Mouse (Mus musculus): ENCODE measurements around the gene Rcor2. TPM values are rescaled to one million over a fixed set of nuclear protein-coding genes. Genes with fewer than 3 reads are reported as not detected.

Gene Rcor2
- polyA plus RNA-seq, 1 experiment from 2014 or later: 9.7 TPM

DNA sequence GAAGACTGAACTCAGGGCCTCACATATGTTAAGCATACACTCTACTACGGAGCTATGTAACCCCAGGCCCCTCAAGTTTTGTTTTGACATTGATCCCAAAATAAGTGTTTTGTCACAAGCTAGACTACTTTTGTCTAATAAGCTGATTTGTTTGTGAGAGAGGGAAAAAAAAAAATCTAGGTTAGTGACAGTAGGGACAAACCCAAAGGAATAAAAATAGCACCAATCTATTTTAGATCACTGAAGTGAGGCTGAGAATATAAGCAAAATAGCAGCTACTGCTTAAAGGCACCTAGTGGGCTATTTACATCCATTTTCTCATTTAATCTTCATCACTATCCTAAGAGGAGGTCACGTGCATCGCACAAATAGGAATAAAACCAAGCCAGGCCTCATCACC lies 27.6 kb upstream of the Rcor2 start:
- 88% methylated on average over 3 of the region's 3 CpGs for WGBS
- no peak overlapping the region for H3K27ac ChIP-seq

DNA sequence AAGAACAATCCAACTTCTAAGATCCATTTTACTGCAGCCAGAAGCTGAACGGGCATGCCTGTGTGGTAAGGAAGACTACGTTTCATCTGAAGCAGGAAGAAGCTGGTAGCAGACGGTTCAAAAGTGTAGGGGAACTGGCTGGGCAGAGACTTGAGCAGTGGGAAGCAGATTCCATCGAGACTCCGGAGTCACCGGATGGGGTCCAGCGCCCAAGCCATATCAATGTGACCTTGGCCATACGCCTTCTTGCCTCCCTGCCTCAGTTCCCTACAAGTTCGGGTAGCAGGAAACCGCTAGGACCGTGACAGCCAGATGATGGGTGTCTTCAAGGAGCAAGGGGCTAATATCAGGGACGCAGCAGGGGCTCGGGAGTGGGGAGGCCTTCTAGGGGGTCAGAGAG lies 26.8 kb upstream of the Rcor2 start:
- Histone ChIP-seq H3K4me2 (peak overlapping the region; percentile 66), H3K36me3 (no peaks in the 10 kb centered on the region), H3K27me3 (no peaks in the 10 kb centered on the region), H3K9me3 (no peaks in the 10 kb centered on the region), H3K4me1 (peaks cover 9% of the 10 kb centered on the region), H3K4me3 (peak overlapping the region; percentile 76), H3K9ac (peak overlapping the region; percentile 79), H3K27ac (peak overlapping the region; percentile 77)
- WGBS: 2% methylated on average over 13 of the region's 13 CpGs
- ATAC-seq (ENCODE audit: borderline replicate concordance, extremely low read depth, low FRiP score, low TSS enrichment): no peak

More for the DNA sequence above, 27.6 kb upstream of the Rcor2 start:
- H3K4me1 ChIP-seq: peaks cover 9% of the 10 kb centered on the region
- H3K27me3 ChIP-seq: no peaks in the 10 kb centered on the region
- ATAC-seq (ENCODE audit: borderline replicate concordance, extremely low read depth, low FRiP score, low TSS enrichment): no peak
- H3K9ac ChIP-seq: peak overlapping the region; percentile 79; the same call in 1 of the 2 replicates
- peak overlapping the region; percentile 66 for H3K4me2 ChIP-seq
- no peaks in the 10 kb centered on the region for H3K9me3 ChIP-seq
- peak overlapping the region; percentile 76 for H3K4me3 ChIP-seq
- peaks cover under 1% of the 10 kb centered on the region; the same call in 1 of the 2 replicates for H3K36me3 ChIP-seq

DNA sequence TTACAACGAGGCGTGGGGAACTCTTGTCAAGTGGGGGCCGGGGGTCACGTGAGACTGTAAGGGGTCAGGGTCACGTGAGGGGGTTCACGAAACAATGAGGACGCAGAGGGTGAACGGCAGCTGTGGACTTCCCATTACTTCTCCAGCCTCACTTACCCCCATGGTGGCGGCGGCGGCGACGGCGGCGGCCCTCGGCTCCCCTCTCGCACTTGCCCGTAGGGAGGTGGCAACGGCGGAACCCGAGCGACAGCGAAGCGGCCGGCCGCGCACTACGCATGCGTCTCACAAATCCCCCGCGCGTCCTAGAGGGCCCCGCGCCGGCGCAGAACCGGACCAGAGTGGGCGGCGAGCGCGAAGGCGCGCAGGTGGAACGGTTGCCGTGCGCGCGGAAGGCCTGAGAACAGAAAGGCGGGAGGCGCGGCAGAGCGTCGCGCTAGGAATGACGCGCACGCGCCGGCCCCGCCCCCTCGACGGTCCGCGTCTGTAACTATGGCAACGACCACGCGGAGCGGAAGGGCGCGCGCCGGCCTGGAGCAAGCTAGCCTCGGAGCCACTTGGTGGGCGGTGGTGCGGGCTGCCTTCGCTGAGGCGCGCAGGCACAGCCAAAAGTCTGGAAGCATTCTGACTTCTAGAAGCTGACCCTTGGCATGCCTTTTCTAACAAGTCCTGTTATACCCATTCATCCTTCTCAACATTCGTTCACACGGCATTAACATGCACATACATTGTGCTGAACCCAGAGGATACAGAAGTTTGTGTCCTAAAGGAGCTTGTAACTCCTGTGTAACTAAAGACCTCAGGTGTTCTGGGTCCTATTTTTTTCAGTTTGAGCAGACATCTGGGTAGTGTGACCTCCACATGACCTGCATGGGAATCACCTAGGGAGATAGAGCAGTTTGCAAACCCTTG lies 26.1 kb upstream of the Rcor2 start, which contains the start of gene Naa40:
Gene Naa40, minus strand, starts transcription at position 402 of the 909 bp plus-strand sequence.
- WGBS: under 1% methylated on average over 79 of the region's 80 CpGs
- no peaks in the 10 kb centered on the region for H3K27me3 ChIP-seq
- H3K9me3 ChIP-seq: no peaks in the 10 kb centered on the region
- peaks cover 9% of the 10 kb centered on the region for H3K4me1 ChIP-seq
- H3K4me2 ChIP-seq: peak within 1 kb of the TSS; percentile 66
- peak within 1 kb of the TSS; percentile 77 for H3K27ac ChIP-seq
- no peaks in the 10 kb centered on the region for H3K36me3 ChIP-seq
- peak within 1 kb of the TSS; percentile 76 for H3K4me3 ChIP-seq
- ATAC-seq (ENCODE audit: borderline replicate concordance, extremely low read depth, low FRiP score, low TSS enrichment): peak; percentile 95
- H3K9ac ChIP-seq: peak within 1 kb of the TSS; percentile 79

DNA sequence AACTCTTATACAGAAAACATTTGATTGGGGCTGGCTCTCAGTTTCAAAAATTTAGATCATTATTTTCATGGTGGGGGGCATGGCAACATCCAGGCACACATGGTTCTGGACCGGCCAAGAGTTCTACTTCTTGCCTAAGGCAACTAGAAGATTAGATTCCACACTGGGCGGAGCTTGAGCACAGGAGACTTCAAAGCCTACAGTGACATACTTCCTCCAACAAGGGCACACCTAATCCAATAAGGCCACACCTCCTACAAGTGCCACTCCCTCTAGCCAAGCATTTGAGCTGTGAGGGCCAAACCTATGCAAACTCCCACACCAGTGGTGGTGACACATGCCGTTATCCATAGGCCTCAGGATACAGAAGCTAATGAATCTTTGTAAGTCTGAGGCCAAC lies 21.1 kb upstream of the Rcor2 start:
- Histone ChIP-seq H3K4me2 (no peak overlapping the region), H3K4me3 (no peak overlapping the region), H3K9me3 (no peaks in the 10 kb centered on the region), H3K27ac (no peak overlapping the region), H3K27me3 (no peaks in the 10 kb centered on the region), H3K9ac (no peak overlapping the region), H3K36me3 (no peaks in the 10 kb centered on the region), H3K4me1 (no peaks in the 10 kb centered on the region; the same call in 1 of the 2 replicates)
- 72% methylated on average over 3 of the region's 3 CpGs for WGBS
- no peak for ATAC-seq (ENCODE audit: borderline replicate concordance, extremely low read depth, low FRiP score, low TSS enrichment)

DNA sequence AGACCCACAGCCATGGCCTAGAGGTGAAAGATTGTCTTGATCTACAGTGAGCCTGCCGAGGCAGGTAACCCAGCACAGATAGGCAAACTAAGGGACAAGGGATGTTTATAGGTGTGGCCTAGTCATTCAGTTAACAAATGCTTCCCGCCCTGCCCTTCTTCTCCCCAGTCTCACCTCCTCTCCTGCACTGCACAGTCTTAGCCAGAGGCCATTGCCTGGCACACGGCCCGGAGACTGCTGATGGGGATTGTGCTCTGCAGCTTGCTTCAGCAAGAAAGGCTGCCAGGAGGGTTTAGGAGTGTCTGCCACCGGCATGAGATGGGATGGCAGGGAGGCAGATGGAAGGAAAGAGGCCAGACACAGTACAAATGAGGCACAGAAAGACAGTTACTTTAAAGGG lies 9.2 kb upstream of the Rcor2 start:
- H3K27me3 ChIP-seq: no peaks in the 10 kb centered on the region
- no peaks in the 10 kb centered on the region for H3K4me1 ChIP-seq
- H3K4me2 ChIP-seq: no peak overlapping the region
- H3K4me3 ChIP-seq: no peak overlapping the region
- WGBS: 67% methylated on average over 5 of the region's 5 CpGs
- H3K9me3 ChIP-seq: no peaks in the 10 kb centered on the region
- no peak for ATAC-seq (ENCODE audit: borderline replicate concordance, extremely low read depth, low FRiP score, low TSS enrichment)
- H3K36me3 ChIP-seq: no peaks in the 10 kb centered on the region
- no peak overlapping the region for H3K27ac ChIP-seq
- no peak overlapping the region for H3K9ac ChIP-seq

DNA sequence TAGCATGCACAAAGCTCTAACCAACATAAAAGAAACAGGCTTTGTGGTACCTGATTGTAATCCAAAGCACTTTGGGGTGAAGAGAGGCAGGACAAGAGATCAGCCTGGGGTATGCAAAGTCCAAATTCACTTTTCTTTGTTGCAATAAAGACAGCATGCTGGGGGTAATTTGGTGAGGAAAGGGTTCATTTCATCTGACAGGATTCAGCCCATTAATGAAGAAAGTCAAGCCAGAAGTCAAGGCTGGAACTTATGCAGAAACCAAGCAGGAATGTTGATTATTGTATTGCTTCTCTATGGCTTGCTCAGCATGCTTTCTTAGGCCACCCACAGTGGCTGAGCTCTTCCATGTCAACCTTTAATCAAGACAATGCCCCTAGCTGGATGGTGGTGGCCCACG lies 5.6 kb upstream of the Rcor2 start:
- H3K36me3 ChIP-seq: no peaks in the 10 kb centered on the region
- no peak overlapping the region for H3K4me2 ChIP-seq
- H3K9ac ChIP-seq: no peak overlapping the region
- H3K27me3 ChIP-seq: no peaks in the 10 kb centered on the region
- WGBS: 100% methylated on average over 1 of the region's 1 CpGs
- no peaks in the 10 kb centered on the region for H3K9me3 ChIP-seq
- peaks cover 26% of the 10 kb centered on the region for H3K4me1 ChIP-seq
- ATAC-seq (ENCODE audit: borderline replicate concordance, extremely low read depth, low FRiP score, low TSS enrichment): no peak
- H3K4me3 ChIP-seq: no peak overlapping the region
- H3K27ac ChIP-seq: no peak overlapping the region

DNA sequence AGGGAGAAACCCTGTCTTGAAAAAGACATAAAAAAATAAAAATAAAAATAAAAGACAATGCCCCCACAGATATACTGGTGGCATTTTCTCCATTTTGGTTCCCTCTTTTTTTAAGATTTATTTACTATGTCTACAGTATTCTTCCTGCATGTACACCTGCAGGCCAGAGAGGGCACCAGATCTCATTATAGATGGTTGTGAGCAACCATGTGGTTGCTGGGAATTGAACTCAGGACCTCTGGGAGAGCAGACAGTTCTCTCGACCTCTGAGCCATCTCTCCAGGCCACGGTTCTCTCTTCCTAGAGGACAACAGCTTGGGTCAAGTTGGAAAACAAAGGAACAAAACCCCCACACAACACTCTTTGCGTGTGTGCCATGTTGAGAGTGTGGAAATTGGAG lies 5.2 kb upstream of the Rcor2 start:
- H3K9ac ChIP-seq: no peak overlapping the region
- peaks cover 31% of the 10 kb centered on the region for H3K4me1 ChIP-seq
- H3K27ac ChIP-seq: no peak overlapping the region
- no peaks in the 10 kb centered on the region for H3K36me3 ChIP-seq
- 91% methylated on average over 3 of the region's 3 CpGs for WGBS
- H3K9me3 ChIP-seq: no peaks in the 10 kb centered on the region
- H3K4me3 ChIP-seq: no peak overlapping the region
- no peak for ATAC-seq (ENCODE audit: borderline replicate concordance, extremely low read depth, low FRiP score, low TSS enrichment)
- no peak overlapping the region for H3K4me2 ChIP-seq
- no peaks in the 10 kb centered on the region for H3K27me3 ChIP-seq

DNA sequence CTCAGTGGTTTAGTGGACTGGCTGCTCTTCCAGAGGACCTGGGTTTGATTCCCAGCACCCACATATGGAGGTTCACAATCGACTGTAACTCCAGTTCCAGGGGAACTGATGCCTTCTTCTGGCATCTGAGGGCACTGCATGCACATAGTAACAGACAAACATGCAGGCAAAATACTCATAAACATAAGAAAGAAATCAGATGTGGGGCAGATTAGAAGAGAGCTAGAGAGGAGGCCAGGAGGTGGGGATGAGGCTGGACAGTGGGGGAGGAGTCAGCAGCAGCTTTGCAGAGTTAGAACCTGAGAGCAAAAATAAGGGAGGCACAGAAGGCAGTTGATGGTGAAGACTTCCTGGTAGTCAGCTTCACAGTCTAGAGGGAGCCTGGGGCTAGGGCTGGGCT lies 4.5 kb upstream of the Rcor2 start:
- 76% methylated on average over 1 of the region's 1 CpGs for WGBS
- no peak overlapping the region for H3K4me2 ChIP-seq
- H3K4me1 ChIP-seq: peaks cover 37% of the 10 kb centered on the region
- no peaks in the 10 kb centered on the region for H3K27me3 ChIP-seq
- no peak overlapping the region for H3K27ac ChIP-seq
- no peaks in the 10 kb centered on the region for H3K9me3 ChIP-seq
- H3K4me3 ChIP-seq: no peak overlapping the region
- H3K9ac ChIP-seq: no peak overlapping the region
- H3K36me3 ChIP-seq: no peaks in the 10 kb centered on the region
- ATAC-seq (ENCODE audit: borderline replicate concordance, extremely low read depth, low FRiP score, low TSS enrichment): no peak

DNA sequence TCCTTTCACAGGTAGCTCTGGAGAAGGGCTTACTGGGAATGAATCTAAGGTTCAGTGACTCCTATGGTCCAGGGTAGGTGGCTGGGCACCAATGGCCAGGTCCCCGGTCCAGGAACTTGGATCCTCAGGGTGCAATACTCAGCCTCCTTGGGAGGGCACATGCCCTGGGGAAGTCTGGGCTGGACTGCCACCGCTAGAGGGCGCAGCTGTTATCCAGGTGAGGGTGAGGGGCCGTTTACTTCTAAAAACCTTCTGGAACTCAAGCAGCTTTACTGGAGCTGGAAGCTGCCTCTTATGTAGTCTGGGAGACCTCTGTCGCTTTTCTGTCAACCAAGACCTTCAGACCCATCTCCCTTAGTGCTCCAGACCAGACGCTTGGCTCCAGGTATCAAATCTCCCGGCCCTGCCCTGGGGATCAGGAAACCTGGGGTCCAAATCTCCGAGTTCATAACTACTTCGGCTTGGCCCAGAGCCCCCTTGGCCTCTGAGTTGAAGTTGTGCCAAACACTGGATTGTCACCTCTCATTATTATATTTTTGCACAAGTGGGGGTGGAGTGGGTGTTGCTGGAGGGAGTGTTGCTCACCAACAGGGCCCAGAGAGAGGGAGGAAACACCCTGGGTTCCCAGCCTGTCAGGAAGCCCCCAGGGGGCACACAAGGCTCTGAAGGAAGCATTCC lies 2.9 kb upstream of the Rcor2 start:
- no peaks in the 10 kb centered on the region for H3K9me3 ChIP-seq
- peak overlapping the region; percentile 55; the same call in 1 of the 2 replicates for H3K27ac ChIP-seq
- H3K36me3 ChIP-seq: no peaks in the 10 kb centered on the region
- no peaks in the 10 kb centered on the region for H3K27me3 ChIP-seq
- H3K9ac ChIP-seq: no peak overlapping the region
- no peak for ATAC-seq (ENCODE audit: borderline replicate concordance, extremely low read depth, low FRiP score, low TSS enrichment)
- 11% methylated on average over 9 of the region's 9 CpGs for WGBS
- peaks cover 47% of the 10 kb centered on the region for H3K4me1 ChIP-seq
- no peak overlapping the region for H3K4me3 ChIP-seq
- H3K4me2 ChIP-seq: 0 out of 2 replicates have a peak overlapping the region, but pooled peaks have one; percentile 4

DNA sequence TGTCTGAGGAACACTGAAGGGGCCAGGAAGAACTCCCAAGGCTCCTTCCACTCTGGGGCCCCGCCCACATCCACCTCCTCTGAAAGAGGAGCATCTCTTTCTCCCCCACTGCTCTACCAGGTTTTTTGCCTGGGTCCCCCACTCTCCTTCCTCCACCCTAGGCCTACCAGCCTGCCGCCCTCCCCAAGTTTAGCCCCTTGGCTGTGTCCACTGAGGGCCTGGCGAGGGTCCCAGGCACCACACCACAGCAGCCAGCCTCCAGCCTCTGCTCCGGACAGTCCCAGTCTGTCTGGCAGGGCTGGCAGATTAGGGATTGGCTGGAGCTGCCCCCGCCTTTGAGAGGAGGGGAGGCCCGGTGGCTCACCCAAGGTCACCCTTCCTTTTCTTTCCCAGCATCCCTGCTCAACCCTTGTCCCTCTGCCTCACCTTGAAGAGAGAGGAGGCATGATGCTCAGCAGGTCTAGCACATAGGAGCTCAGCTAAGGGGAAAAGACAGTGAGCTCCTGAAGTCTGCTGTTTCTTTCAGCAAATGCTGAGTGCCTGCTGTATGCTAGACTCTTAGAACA lies 2.3 kb upstream of the Rcor2 start:
- Histone ChIP-seq H3K4me2 (0 out of 2 replicates have a peak overlapping the region, but pooled peaks have one; percentile 4), H3K36me3 (no peaks in the 10 kb centered on the region), H3K9me3 (no peaks in the 10 kb centered on the region), H3K4me1 (peaks cover 53% of the 10 kb centered on the region), H3K27me3 (no peaks in the 10 kb centered on the region), H3K9ac (0 out of 2 replicates have a peak overlapping the region, but pooled peaks have one; percentile 5), H3K27ac (peak overlapping the region; percentile 55; the same call in 1 of the 2 replicates), H3K4me3 (no peak overlapping the region)
- 27% methylated on average over 6 of the region's 6 CpGs for WGBS
- no peak for ATAC-seq (ENCODE audit: borderline replicate concordance, extremely low read depth, low FRiP score, low TSS enrichment)

DNA sequence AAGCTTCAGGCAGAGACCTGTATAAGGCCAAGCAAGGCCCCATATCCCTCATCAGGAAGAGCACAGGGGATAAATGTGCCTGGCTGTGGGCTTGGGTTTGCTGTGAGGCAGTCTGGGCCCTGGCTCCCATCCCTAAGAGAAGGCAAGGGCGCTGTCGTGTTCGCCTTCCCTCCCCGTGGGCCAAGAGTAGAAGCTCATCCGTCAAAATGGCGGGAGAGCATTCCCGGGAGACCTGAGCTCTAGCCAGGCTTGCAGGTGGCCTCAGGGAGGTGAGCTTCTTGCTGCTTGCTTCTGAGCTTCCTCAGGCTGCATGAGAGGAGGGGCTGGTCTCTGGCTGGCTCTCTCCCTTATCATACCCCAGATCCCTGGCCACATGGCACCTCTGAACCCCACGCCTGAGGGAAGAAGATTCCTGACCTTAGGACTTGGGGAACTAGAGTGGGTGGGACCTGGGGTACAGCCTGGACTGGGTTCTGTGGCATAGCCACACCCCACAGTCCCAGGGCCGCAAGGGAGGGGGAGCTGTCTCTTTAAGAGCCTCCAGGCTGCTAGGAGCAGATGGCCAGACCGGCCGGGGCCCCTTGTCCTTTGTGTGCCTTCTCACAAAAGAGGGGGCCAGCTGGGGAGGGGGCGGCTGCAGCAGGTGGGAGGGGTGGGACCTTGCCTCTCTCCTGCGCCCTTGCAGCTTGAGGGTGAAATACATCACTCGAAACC lies 1.5 kb upstream of the Rcor2 start:
- WGBS: 26% methylated on average over 14 of the region's 14 CpGs
- peak overlapping the region; percentile 13; the same call in 1 of the 2 replicates for H3K27ac ChIP-seq
- H3K4me2 ChIP-seq: no peak overlapping the region
- no peaks in the 10 kb centered on the region for H3K27me3 ChIP-seq
- H3K36me3 ChIP-seq: no peaks in the 10 kb centered on the region
- H3K4me3 ChIP-seq: no peak overlapping the region
- H3K9ac ChIP-seq: 0 out of 2 replicates have a peak overlapping the region, but pooled peaks have one; percentile 5
- ATAC-seq (ENCODE audit: borderline replicate concordance, extremely low read depth, low FRiP score, low TSS enrichment): no peak
- peaks cover 56% of the 10 kb centered on the region for H3K4me1 ChIP-seq
- H3K9me3 ChIP-seq: no peaks in the 10 kb centered on the region
